ENCODE assay signal across 21 mouse cellular contexts in the genomic region with DNA sequence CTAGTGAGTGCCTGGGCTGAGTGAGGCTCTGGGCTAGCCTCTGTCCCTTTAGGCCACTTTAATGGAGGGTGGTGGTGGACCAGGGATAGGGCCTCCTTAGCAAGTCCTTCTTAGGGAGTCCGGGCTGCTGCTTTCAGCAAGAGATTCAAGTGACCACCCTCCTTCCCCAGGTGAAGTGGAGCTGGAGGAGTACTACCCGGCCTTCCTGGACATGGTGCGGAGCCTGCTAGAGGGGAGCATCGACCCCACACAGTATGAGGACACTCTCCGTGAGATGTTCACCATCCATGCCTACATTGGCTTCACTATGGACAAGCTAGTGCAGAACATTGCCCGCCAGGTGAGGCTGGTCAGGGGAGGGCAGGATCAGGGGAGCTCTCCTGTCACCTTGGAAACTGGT. TPM values are rescaled to one million over a fixed set of nuclear protein-coding genes. Genes with fewer than 3 reads are reported as not detected.
DNase-seq lines count a peak whose midpoint lies in the region; ATAC-seq and TF ChIP-seq lines count a peak whose summit lies in the region.
"Had no signal": no experiment of that assay in that cellular context is flagged by ENCODE, and none has a peak within 500 bp of the region (broad histone marks: within the 10 kb centered on the region; RNA-seq: fewer than 3 reads in every experiment).

No protein-coding gene starts in this region.

- no peak for ATAC-seq in liver, embryonic 11.5 days (replicated peaks; ENCODE audit: low FRiP score)
- no peak for ATAC-seq in forebrain, embryonic 14.5 days
- ATAC-seq: hindbrain, postnatal 0 days had no signal

- H3K4me2 ChIP-seq in liver, embryonic 11.5 days = no peak overlapping the region
- H3K4me2 ChIP-seq in forebrain, embryonic 14.5 days (ENCODE audit: low read length) = no peak overlapping the region
- H3K4me2 ChIP-seq: heart, embryonic 15.5 days; limb, embryonic 13.5 days; neural tube, embryonic 13.5 days had no signal

- no peak overlapping the region for H3K4me3 ChIP-seq in liver, embryonic 11.5 days (ENCODE audit: low read depth, low read length)
- H3K4me3 ChIP-seq in E14TG2a.4 (replicated peaks; ENCODE audit: low read length) = peak overlapping the region; percentile 78
- H3K4me3 ChIP-seq in forebrain, embryonic 14.5 days (ENCODE audit: low read depth, low read length) = no peak overlapping the region
- H3K4me3 ChIP-seq: forebrain, embryonic 10.5 days; heart, embryonic 15.5 days; hindbrain, embryonic 10.5 days; limb, embryonic 13.5 days; neural tube, embryonic 13.5 days had no signal

- no peaks in the 10 kb centered on the region for H3K4me1 ChIP-seq in liver, embryonic 11.5 days (replicated peaks; ENCODE audit: control insufficient read depth, insufficient read depth, low read length)
- H3K4me1 ChIP-seq in E14TG2a.4 (replicated peaks; ENCODE audit: low read depth, low read length) = peaks cover 28% of the 10 kb centered on the region
- H3K4me1 ChIP-seq in forebrain, embryonic 14.5 days (ENCODE audit: control insufficient read depth, insufficient read depth, low read length) = no peaks in the 10 kb centered on the region
- H3K4me1 ChIP-seq: forebrain, embryonic 10.5 days; heart, embryonic 15.5 days; hindbrain, embryonic 10.5 days; limb, embryonic 13.5 days; neural tube, embryonic 13.5 days had no signal

- H3K36me3 ChIP-seq in liver, embryonic 11.5 days (ENCODE audit: control insufficient read depth, insufficient read depth, low read length) = peaks cover 49% of the 10 kb centered on the region
- H3K36me3 ChIP-seq in E14TG2a.4 (ENCODE audit: insufficient read depth, low read length) = peaks cover 93% of the 10 kb centered on the region
- peaks cover 92% of the 10 kb centered on the region for H3K36me3 ChIP-seq in forebrain, embryonic 14.5 days (ENCODE audit: control insufficient read depth, insufficient read depth, low read length)

- H3K27ac ChIP-seq in liver, embryonic 11.5 days (ENCODE audit: low read depth, low read length) = no peak overlapping the region
- no peak overlapping the region for H3K27ac ChIP-seq in forebrain, embryonic 14.5 days (ENCODE audit: low read depth, low read length)
- H3K27ac ChIP-seq: forebrain, embryonic 10.5 days; heart, embryonic 15.5 days; hindbrain, embryonic 10.5 days; hindbrain, postnatal 0 days; kidney, postnatal 0 days; limb, embryonic 13.5 days; neural tube, embryonic 13.5 days had no signal

- no peak overlapping the region for H3K9ac ChIP-seq in liver, embryonic 11.5 days (ENCODE audit: low read depth, low read length)
- no peak overlapping the region for H3K9ac ChIP-seq in forebrain, embryonic 14.5 days (ENCODE audit: low read length)
- H3K9ac ChIP-seq: heart, embryonic 15.5 days; limb, embryonic 13.5 days; neural tube, embryonic 13.5 days had no signal

- H3K9me3 ChIP-seq in liver, embryonic 11.5 days (ENCODE audit: control insufficient read depth, low read length) = no peaks in the 10 kb centered on the region
- H3K9me3 ChIP-seq in E14TG2a.4 (ENCODE audit: low read length) = no peaks in the 10 kb centered on the region
- no peaks in the 10 kb centered on the region for H3K9me3 ChIP-seq in forebrain, embryonic 14.5 days (replicated peaks; ENCODE audit: control insufficient read depth, low read length)
- H3K9me3 ChIP-seq: forebrain, embryonic 10.5 days; heart, embryonic 15.5 days; hindbrain, embryonic 10.5 days; limb, embryonic 13.5 days; neural tube, embryonic 13.5 days had no signal

- WGBS in liver, embryonic 11.5 days = 90% methylated on average over 6 of the region's 6 CpGs
- WGBS in forebrain, embryonic 14.5 days = 93% methylated on average over 6 of the region's 6 CpGs

- no peak for TF ChIP-seq CTCF in E14TG2a.4 (conservative IDR thresholded peaks at IDR 0.05; ENCODE audit: low read length)

- peak; percentile 1 for DNase-seq in adrenal gland, adult 2 months
- DNase-seq in adrenal gland, postnatal 10 days = no peak
- peak; percentile 10 for DNase-seq in liver, embryonic 11.5 days (ENCODE audit: low spot score)
- DNase-seq in liver = no peak
- peak; percentile 35 for DNase-seq in testis, postnatal 10 days (ENCODE audit: low spot score)
- DNase-seq in testis, postnatal 14 days (ENCODE audit: low spot score) = no peak
- DNase-seq in forebrain, embryonic 14.5 days (ENCODE audit: low spot score) = no peak
- DNase-seq: cerebellum, adult 18-20 months; embryo, embryonic 11 days; kidney, adult 18-20 months; lung, postnatal 10 days; midbrain, embryonic 14.5 days had no signal

- H3K27me3 ChIP-seq in liver, embryonic 11.5 days (replicated peaks; ENCODE audit: control insufficient read depth, insufficient read depth, low read length) = no peaks in the 10 kb centered on the region
- H3K27me3 ChIP-seq in E14TG2a.4 (ENCODE audit: insufficient read depth, low read length) = peaks cover 21% of the 10 kb centered on the region
- H3K27me3 ChIP-seq in forebrain, embryonic 14.5 days (replicated peaks; ENCODE audit: control insufficient read depth, insufficient read depth, low read length) = no peaks in the 10 kb centered on the region
- H3K27me3 ChIP-seq: heart, embryonic 15.5 days; limb, embryonic 13.5 days; neural tube, embryonic 13.5 days had no signal

RNA-seq across cellular contexts. Expression of gene F2rl3, which starts 11.4 kb away (rescaled TPM):
- total RNA-seq in adrenal gland, adult 2 months (2021) = 1 to 10 TPM; 1.1 to 2.1 TPM
- polyA plus RNA-seq in adrenal gland, adult 2 months (2012; rRNA removed) = 10.2 and 13.4 TPM in 2 replicates
- 1 to 10 TPM; 3.2 to 6.1 TPM for total RNA-seq in adrenal gland, postnatal 10 days (2021)
- polyA plus RNA-seq in liver, embryonic 11.5 days (2014; fragmentation: Nextera tagmentation; extraction: Ambion mirVana) = 8.5 and 8.6 TPM in 2 replicates
- 0.42 and 0.77 TPM in 2 replicates for polyA plus RNA-seq in forebrain, embryonic 14.5 days (2014; fragmentation: Nextera tagmentation; extraction: Ambion mirVana)
- total RNA-seq: left cerebral cortex, postnatal 14 days had no signal

RNA-seq across cellular contexts. Expression of gene Sin3b, which starts 27.2 kb away (rescaled TPM):
- total RNA-seq in adrenal gland, adult 2 months (2021) = 100 to 1,000 TPM; 123 to 245 TPM
- polyA plus RNA-seq in adrenal gland, adult 2 months (2012; rRNA removed) = 174 and 270 TPM in 2 replicates
- 100 to 1,000 TPM; 186 to 194 TPM for total RNA-seq in adrenal gland, postnatal 10 days (2021)
- 110 TPM in 2 replicates for polyA plus RNA-seq in liver, embryonic 11.5 days (2014; fragmentation: Nextera tagmentation; extraction: Ambion mirVana)
- 230 and 253 TPM in 2 replicates for polyA plus RNA-seq in forebrain, embryonic 14.5 days (2014; fragmentation: Nextera tagmentation; extraction: Ambion mirVana)

Comparison
In these comparisons a context has a peak if more than half of its experiments do, and no peak if none do; other contexts are left out.
1. DNase-seq: peak in adrenal gland, adult 2 months (single experiment), liver, embryonic 11.5 days (single experiment) and testis, postnatal 10 days (single experiment); none in adrenal gland, postnatal 10 days (single experiment), liver (single experiment), testis, postnatal 14 days (single experiment) and forebrain, embryonic 14.5 days (single experiment).